Comparison of ENCODE assay signal across 25 mouse cellular contexts in the genomic region with DNA sequence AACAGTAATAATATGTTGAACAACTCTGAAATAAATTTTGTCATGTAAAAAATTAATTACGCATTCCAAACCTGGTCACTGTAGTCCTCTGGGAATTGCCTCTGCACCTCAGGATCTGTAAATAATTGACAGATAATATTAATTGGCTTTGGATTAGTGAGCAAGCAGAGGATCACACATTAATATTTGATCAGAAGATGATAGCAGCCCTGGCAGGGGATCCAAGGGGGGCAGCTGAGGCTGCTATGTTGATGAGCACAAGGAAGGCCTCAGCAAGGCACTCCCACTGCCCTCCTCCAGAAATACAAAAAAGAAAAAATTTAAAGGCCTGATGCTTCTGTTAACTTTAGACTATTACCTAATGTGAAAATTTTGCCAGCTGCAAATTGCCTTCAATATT.
DNase-seq lines count a peak whose midpoint lies in the region; ATAC-seq and TF ChIP-seq lines count a peak whose summit lies in the region.
"Had no signal": no experiment of that assay in that cellular context is flagged by ENCODE, and none has a peak within 500 bp of the region (broad histone marks: within the 10 kb centered on the region; RNA-seq: fewer than 3 reads in every experiment).

No protein-coding gene starts in this region.

- H3K9ac ChIP-seq in kidney, embryonic 16.5 days (replicated peaks; ENCODE audit: low read length): no peak overlapping the region
- H3K9ac ChIP-seq in midbrain, embryonic 11.5 days (ENCODE audit: low read length): no peak overlapping the region
- H3K9ac ChIP-seq in midbrain, postnatal 0 days (replicated peaks; ENCODE audit: low read length, poor library complexity, severe bottlenecking): no peak overlapping the region
- H3K9ac ChIP-seq in midbrain, embryonic 15.5 days: no peak overlapping the region
- H3K9ac ChIP-seq: embryonic facial prominence, embryonic 13.5 days; forebrain, postnatal 0 days; heart, embryonic 15.5 days; liver, embryonic 13.5 days had no signal

- no peak overlapping the region for H3K4me3 ChIP-seq in kidney, adult 2 months (ENCODE audit: insufficient read depth, low read depth, low read length)
- H3K4me3 ChIP-seq in kidney, embryonic 16.5 days (ENCODE audit: low read length): no peak overlapping the region
- H3K4me3 ChIP-seq in midbrain, embryonic 11.5 days (ENCODE audit: low read depth, low read length): no peak overlapping the region
- no peak overlapping the region for H3K4me3 ChIP-seq in midbrain, postnatal 0 days (ENCODE audit: low read depth, low read length)
- H3K4me3 ChIP-seq in midbrain, embryonic 15.5 days: no peak overlapping the region
- H3K4me3 ChIP-seq: embryonic facial prominence, embryonic 13.5 days; heart, embryonic 10.5 days; heart, embryonic 15.5 days; liver, embryonic 13.5 days had no signal

- H3K4me1 ChIP-seq in kidney, adult 2 months (ENCODE audit: control insufficient read depth, insufficient read depth, low read length): peaks cover 13% of the 10 kb centered on the region; the same call in 1 of the 2 replicates
- peaks cover 9% of the 10 kb centered on the region for H3K4me1 ChIP-seq in kidney, embryonic 16.5 days (ENCODE audit: insufficient read depth, low read length)
- peaks cover 14% of the 10 kb centered on the region for H3K4me1 ChIP-seq in midbrain, embryonic 11.5 days (ENCODE audit: control insufficient read depth, insufficient read depth, low read length)
- no peaks in the 10 kb centered on the region for H3K4me1 ChIP-seq in midbrain, postnatal 0 days (ENCODE audit: insufficient read depth, low read length)
- peaks cover 9% of the 10 kb centered on the region; the same call in 1 of the 2 replicates for H3K4me1 ChIP-seq in midbrain, embryonic 15.5 days
- H3K4me1 ChIP-seq: embryonic facial prominence, embryonic 13.5 days; heart, embryonic 15.5 days had no signal

- TF ChIP-seq POLR2A in kidney, adult 2 months (IDR thresholded peaks at IDR 0.05; ENCODE audit: low read depth, low read length): no peak

- H3K4me2 ChIP-seq in kidney, embryonic 16.5 days (replicated peaks; ENCODE audit: low read depth, low read length): no peak overlapping the region
- no peak overlapping the region for H3K4me2 ChIP-seq in midbrain, embryonic 11.5 days
- no peak overlapping the region for H3K4me2 ChIP-seq in midbrain, postnatal 0 days (ENCODE audit: low read depth, low read length, poor library complexity, severe bottlenecking)
- no peak overlapping the region for H3K4me2 ChIP-seq in midbrain, embryonic 15.5 days
- H3K4me2 ChIP-seq: embryonic facial prominence, embryonic 13.5 days; heart, embryonic 15.5 days; liver, embryonic 13.5 days had no signal

- no peak for TF ChIP-seq CTCF in kidney, adult 2 months (conservative IDR thresholded peaks at IDR 0.05; ENCODE audit: insufficient read depth, insufficient read length, low read depth, low read length)
- no peak for TF ChIP-seq CTCF in midbrain, postnatal 0 days (IDR thresholded peaks at IDR 0.05)

- WGBS in kidney, adult 2 months: 50% methylated on average over 1 of the region's 1 CpGs
- 85% methylated on average over 1 of the region's 1 CpGs for WGBS in kidney, embryonic 16.5 days
- WGBS in midbrain, embryonic 11.5 days: 90% methylated on average over 1 of the region's 1 CpGs
- WGBS in midbrain, postnatal 0 days: 64% methylated on average over 1 of the region's 1 CpGs
- 52% methylated on average over 1 of the region's 1 CpGs for WGBS in midbrain, embryonic 15.5 days

- no peak overlapping the region; the same call in 1 of the 2 replicates for H3K27ac ChIP-seq in kidney, adult 2 months (ENCODE audit: insufficient read depth, low read depth, low read length)
- H3K27ac ChIP-seq in kidney, embryonic 16.5 days (ENCODE audit: low read length): no peak overlapping the region
- H3K27ac ChIP-seq in midbrain, embryonic 11.5 days (ENCODE audit: low read depth, low read length): no peak overlapping the region
- H3K27ac ChIP-seq in midbrain, postnatal 0 days (ENCODE audit: low read depth, low read length): no peak overlapping the region
- H3K27ac ChIP-seq in midbrain, embryonic 15.5 days: 0 out of 2 replicates have a peak overlapping the region, but pooled peaks have one; percentile 20
- H3K27ac ChIP-seq: embryonic facial prominence, embryonic 13.5 days; heart, embryonic 10.5 days; heart, embryonic 15.5 days; liver, embryonic 13.5 days; macrophage; stomach, postnatal 0 days had no signal

- peak; percentile 61 for DNase-seq in kidney, adult 2 months
- DNase-seq in midbrain, embryonic 11.5 days (ENCODE audit: low spot score, missing footprints): peak; percentile 79
- no peak for DNase-seq in midbrain, postnatal 0 days (ENCODE audit: low spot score)
- no peak for DNase-seq in frontal cortex, postnatal 25 days (ENCODE audit: low spot score in 2 of 2)
- no peak for DNase-seq in testis, postnatal 10 days (ENCODE audit: low spot score)
- DNase-seq: adrenal gland, postnatal 14 days; cerebellum, adult 11-12 months; cerebellum, adult 9-11 months; forebrain, postnatal 0 days; gastrocnemius, postnatal 10 days; kidney, postnatal 25 days; liver, embryonic 13.5 days; lung, adult 2 months; lung, postnatal 10 days; right cerebral cortex, postnatal 4 days; thymus, adult 2 months; thymus, postnatal 36 days had no signal

- H3K27me3 ChIP-seq in kidney, adult 2 months (replicated peaks; ENCODE audit: control insufficient read depth, insufficient read depth, low read length): no peaks in the 10 kb centered on the region
- no peaks in the 10 kb centered on the region for H3K27me3 ChIP-seq in kidney, embryonic 16.5 days (ENCODE audit: insufficient read depth, low read length)
- H3K27me3 ChIP-seq in midbrain, embryonic 11.5 days (ENCODE audit: control insufficient read depth, insufficient read depth, low read length): peaks cover 2% of the 10 kb centered on the region; the same call in 1 of the 2 replicates
- H3K27me3 ChIP-seq in midbrain, postnatal 0 days (ENCODE audit: insufficient read depth, low read length): no peaks in the 10 kb centered on the region
- no peaks in the 10 kb centered on the region for H3K27me3 ChIP-seq in midbrain, embryonic 15.5 days (replicated peaks)
- H3K27me3 ChIP-seq: embryonic facial prominence, embryonic 13.5 days; heart, embryonic 15.5 days; liver, embryonic 13.5 days had no signal

- no peaks in the 10 kb centered on the region for H3K36me3 ChIP-seq in kidney, adult 2 months (ENCODE audit: control insufficient read depth, insufficient read depth, low read length)
- H3K36me3 ChIP-seq in kidney, embryonic 16.5 days (ENCODE audit: insufficient read depth, low read length): no peaks in the 10 kb centered on the region
- H3K36me3 ChIP-seq in midbrain, embryonic 11.5 days (ENCODE audit: control insufficient read depth, insufficient read depth, low read length): no peaks in the 10 kb centered on the region
- H3K36me3 ChIP-seq in midbrain, postnatal 0 days (ENCODE audit: insufficient read depth, low read length): no peaks in the 10 kb centered on the region
- H3K36me3 ChIP-seq in midbrain, embryonic 15.5 days (replicated peaks): no peaks in the 10 kb centered on the region
- H3K36me3 ChIP-seq: embryonic facial prominence, embryonic 13.5 days; heart, embryonic 10.5 days; heart, embryonic 15.5 days; liver, embryonic 13.5 days had no signal

- H3K9me3 ChIP-seq in kidney, embryonic 16.5 days (ENCODE audit: low read length): no peaks in the 10 kb centered on the region
- H3K9me3 ChIP-seq in midbrain, embryonic 11.5 days (ENCODE audit: control insufficient read depth, low read length): no peaks in the 10 kb centered on the region
- H3K9me3 ChIP-seq in midbrain, postnatal 0 days (ENCODE audit: low read length): no peaks in the 10 kb centered on the region
- H3K9me3 ChIP-seq in midbrain, embryonic 15.5 days: no peaks in the 10 kb centered on the region
- H3K9me3 ChIP-seq: embryonic facial prominence, embryonic 13.5 days; heart, embryonic 10.5 days; heart, embryonic 15.5 days; liver, embryonic 13.5 days had no signal

- no peak for ATAC-seq in kidney, embryonic 16.5 days (ENCODE audit: low FRiP score, low TSS enrichment)
- ATAC-seq in midbrain, embryonic 11.5 days (ENCODE audit: low FRiP score): 0 out of 2 replicates have a peak, but pooled peaks have one; percentile 22
- ATAC-seq in midbrain, postnatal 0 days (ENCODE audit: low FRiP score): no peak; the same call in 1 of the 2 replicates
- peak; percentile 72; the same call in 1 of the 2 replicates for ATAC-seq in midbrain, embryonic 15.5 days (replicated peaks)
- ATAC-seq: forebrain, postnatal 0 days; hindbrain, embryonic 16.5 days had no signal

Comparison
In these comparisons a context has a peak if more than half of its experiments do, and no peak if none do; other contexts are left out.
1. DNase-seq: peak in kidney, adult 2 months (single experiment) and midbrain, embryonic 11.5 days (single experiment); none in midbrain, postnatal 0 days (single experiment), frontal cortex, postnatal 25 days (0 of 2) and testis, postnatal 10 days (single experiment).
2. ATAC-seq: peak in midbrain, embryonic 11.5 days (single experiment) and midbrain, embryonic 15.5 days (single experiment); none in kidney, embryonic 16.5 days (single experiment) and midbrain, postnatal 0 days (single experiment).